Mouse (Mus musculus) effector memory CD4-positive, alpha-beta T cell, adult 5 months (primary cell): ENCODE results near the gene Inpp5a. TPM values are rescaled to one million over a fixed set of nuclear protein-coding genes. Genes with fewer than 3 reads are reported as not detected.

ENCODE experiments used
- polyA plus RNA-seq: library from polyadenylated mRNA; unstranded; fragments of 100-300 nt; shearing (Covaris generic); gene quantifications from one replicate; pipeline ENCODE4 v1.2.1, GENCODE M21; 2017

The Inpp5a gene
- polyA plus RNA-seq = 9.2 TPM

GRCm38 (mm10) chr7:139388670-139389212 lies at the start of gene Inpp5a:
TSS of gene Inpp5a (plus strand) at chr7:139389109.

GRCm38 (mm10) chr7:139582595-139582994 lies 193.7 kb downstream of the Inpp5a start, which contains the start of gene Nkx6-2:
TSS of gene Nkx6-2 (minus strand) at chr7:139582797.

Other genes with a start within 250 kb of the Inpp5a start
- gene Lrrc27, start 176.1 kb upstream of the Inpp5a start, polyA plus RNA-seq = 1.4 TPM
- 4.6 TPM for gene Stk32c, start 175.8 kb upstream of the Inpp5a start, polyA plus RNA-seq
- gene Pwwp2b, start 140.6 kb upstream of the Inpp5a start, polyA plus RNA-seq = 3.6 TPM
- gene Nkx6-2, start 193.7 kb downstream of the Inpp5a start, polyA plus RNA-seq = not detected